Mouse (Mus musculus) cerebellum, adult 11-12 months (tissue): ENCODE results near the gene Rassf4.

ENCODE experiments used
- DNase-seq: peaks from one replicate; pipeline ENCODE4 v3.0.0; 2022

Gene Rassf4

DNA sequence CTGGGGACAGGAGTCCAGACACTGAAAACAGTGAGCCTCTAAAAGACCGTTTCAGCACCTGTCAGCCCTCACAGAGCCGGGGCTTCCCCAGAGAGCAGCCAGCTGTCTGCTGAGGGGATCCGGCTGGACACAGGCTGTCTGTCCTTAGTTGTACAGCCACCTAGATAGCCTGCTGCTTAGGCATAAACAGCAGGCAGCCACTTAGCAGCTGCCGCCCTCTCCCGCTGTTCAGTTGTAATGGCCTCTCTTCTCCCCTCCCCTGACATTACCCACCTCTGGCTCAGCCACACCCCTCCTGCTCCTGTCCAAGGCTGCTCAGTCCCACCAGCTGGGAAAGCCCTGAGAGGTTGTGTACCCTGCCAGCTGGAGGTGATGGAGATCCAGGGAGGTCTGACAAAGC, 2.7 kb downstream of the Rassf4 start:
- DNase-seq: no peak

DNA sequence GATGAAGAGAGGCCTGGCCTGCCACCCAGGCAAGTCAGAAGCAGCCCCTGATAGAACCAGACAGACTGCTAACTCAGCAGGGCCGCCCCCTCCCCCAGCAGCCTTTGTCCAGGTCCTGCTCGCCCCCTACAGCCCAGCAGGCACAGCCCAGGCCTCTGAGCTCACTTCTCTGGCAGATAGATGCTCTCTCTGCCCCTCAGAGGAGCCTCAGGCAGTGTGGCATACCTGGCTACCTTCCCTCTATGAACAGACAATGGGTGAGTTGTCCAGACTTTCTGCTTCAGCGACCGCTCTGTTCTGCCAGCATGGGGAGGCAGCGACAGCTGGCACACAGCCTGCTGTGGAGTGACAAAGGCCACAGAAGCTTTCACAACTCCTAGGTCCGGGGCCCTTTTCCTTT, 3.6 kb downstream of the Rassf4 start:
- DNase-seq: no peak

DNA sequence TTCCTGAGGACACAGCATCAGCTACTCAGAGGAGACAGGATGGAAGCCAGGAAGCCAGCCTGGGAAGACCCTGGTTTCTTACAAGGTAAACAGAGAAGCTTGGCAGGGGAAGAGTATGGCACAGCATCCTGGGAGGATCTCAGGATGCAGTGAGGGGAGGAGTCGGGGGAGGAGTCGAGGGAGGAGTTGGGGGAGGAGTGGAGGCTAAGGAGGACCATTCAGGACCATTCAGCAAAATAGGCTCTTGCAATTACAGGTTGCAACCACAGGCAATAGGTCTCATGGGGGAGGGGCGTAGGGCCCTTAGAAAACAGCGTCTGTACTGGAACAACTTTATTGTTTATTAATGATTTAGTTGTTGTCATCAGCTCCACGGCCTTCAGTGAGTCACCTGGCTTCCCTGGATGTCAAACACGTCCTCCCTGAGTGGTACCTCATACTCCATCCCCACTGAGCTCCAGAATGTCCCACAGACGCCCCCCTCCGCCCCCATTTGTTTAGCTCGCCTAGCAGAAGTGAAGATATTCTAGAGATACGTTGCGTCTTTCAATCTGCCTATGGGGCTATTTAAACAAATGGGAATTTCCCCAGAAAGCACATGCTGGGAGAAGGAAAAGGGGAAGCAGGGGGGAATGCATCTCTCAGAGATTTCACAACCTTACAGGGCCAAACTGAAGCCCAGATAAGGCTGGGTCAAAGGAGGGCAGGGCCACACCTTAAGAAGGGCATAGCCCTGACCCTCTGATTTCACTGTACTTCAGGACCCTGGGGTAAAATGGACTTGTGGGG, 4.9 kb downstream of the Rassf4 start:
- DNase-seq: no peak

DNA sequence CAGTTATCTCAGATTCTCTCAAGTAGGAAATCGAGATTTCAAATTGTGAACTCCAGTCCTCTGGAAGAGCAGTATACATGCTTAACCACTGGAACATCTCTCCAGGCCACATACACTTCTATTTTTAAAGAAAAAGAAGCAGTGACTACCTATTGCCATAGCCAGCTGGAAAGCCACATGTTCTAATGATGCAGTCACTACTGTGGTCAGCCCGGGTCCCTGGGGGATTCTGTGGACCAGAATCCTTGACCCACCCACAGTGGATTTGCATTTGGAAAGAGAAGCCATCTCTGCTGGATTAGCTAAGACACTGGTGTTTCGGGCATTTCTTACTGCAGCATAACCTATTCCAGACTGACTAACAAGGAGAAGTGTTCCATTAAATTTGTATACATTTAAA, 6.4 kb downstream of the Rassf4 start:
- no peak for DNase-seq

DNA sequence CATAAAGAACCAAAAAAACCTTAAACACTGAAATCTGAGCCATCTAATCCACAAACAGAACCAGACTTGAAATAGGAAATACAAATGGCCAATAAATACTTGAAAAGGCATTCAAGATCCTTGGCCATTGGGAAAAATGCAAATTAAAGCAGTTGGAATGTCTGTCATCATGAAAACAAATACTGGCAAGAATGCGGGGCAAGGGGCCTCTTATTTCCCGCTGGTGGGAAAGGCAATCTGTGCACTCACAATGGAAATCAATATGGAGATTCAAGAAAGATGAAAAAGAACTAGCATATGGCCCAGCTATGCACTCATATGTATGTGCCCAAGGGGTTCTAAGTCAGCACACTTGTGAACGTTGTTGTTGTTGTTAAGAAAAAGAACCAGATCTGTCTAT, 6.9 kb downstream of the Rassf4 start:
- no peak for DNase-seq

DNA sequence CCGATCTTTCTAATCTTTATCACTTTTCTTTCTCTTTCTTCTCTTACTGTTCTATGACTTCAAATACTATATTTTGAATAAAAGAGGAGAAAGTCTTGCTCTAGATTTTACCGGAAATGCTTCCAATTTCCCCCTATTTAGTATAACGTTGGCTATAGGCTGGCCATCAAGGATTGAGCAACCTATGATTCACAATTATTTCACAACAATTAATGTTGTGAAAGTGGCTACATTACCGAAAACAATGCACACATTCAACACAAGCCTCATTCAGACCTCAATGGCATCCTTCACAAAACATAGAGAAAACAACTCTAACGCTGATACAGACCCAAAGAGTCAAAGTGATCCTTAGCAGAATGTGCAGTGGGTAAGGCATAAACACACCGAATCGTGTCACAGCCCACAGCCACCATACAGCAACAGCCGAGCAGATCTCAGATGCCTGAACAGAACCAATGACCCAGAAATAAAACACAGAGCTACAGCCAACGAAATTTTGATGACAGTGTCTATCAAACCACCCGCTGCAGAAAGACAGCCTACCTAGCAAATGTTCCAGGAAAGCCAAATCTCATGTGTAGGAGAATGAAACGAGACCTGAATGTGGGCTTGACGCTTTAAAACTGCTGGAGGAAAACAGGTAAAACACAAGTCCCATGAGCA, 7.5 kb downstream of the Rassf4 start:
- DNase-seq: no peak

GRCm38 (mm10) chr6:116664830-116665229, 8.9 kb downstream of the Rassf4 start:
- DNase-seq: no peak

DNA sequence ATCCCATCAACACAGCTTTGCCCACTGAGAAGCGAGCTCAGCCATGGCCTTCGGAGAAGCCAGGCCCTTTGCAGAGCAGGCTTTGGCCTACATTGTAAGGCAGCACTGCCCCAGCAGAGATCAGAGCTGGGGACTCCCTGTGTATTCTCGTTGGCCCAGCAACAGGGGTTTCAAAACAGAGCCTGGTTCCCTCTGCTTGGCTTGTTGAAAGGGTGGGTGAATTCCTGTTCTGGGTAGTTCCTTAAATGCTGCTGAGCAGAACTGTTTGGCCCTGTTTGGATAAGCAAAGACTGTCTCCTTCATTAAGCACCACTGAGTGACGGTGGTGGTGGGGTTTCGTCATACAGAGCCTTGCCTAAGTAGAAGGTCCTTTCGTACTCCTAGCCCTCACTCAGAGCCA, 9.7 kb downstream of the Rassf4 start:
- no peak for DNase-seq

GRCm38 (mm10) chr6:116663364-116663763, 10.4 kb downstream of the Rassf4 start:
- DNase-seq: no peak

DNA sequence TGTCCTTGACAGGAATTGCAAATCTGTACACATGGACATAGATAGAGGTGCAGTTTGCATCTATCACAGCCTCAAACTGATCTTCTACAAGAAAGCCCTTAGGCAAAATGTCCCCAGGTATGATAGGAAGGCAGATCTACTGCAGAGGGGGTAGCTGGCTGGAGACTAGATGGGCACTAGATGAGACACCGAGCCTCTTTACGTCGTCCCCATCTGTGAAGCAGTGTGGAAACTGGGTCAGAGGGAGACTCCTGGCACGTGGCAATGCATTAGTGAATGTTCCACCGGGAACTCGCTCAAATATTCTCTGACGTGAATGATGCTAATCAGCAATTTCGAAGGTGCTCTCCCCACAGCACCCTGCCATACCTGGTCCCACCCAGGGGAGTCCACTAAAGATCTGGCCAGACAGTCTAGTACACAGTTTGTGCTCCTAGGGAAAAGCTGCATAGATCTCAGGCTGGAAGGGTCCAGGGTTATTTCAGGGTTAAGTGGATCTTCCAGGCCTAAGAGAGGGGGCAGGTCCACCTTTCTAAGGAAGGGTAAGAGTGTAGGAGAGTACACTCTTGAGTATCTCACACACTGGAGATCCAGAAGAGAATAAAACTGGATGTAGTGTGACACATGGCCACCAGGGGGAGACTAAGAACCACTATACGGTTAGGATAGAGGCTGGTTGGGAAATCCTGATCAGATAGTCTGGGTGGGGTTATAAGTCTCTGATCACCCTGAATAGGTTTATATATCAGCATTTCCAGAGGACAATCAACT, 19.9 kb downstream of the Rassf4 start:
- no peak for DNase-seq

- no peak for DNase-seq
Observed at GRCm38 (mm10) chr6:116653191-116653590, 20.6 kb downstream of the Rassf4 start.

DNA sequence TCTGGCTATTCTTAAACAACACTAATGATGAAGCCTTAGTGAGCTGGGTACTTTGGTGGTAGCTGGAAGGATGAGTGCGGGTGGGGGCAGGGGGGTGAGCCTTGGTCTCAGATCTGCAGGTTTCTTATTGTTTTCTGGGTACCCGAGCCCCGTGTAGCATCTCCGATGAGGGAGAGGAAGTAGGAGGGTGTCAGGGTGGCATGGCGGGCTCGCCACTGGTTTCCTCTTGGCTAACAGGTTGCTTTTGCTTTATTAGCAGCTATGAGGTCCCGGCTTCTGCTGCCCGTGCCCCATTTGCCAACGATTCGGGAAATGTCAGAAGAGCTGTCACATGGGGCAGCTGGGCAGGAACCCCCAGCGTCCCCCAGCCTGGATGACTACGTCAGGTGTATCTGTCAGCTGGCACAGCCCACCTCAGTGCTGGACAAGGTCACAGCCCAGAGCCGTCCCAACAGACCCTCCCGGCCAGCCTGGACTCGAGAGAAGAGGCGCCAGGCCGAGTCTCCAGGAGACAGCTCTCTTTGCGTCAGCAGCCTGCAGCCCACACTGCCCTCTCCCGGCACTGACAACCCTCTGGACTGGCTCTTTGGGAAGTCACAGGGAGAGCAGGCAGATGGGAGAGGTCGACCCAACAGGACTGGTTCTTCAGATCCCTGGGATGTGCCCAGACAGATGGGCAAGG, 22.2 kb downstream of the Rassf4 start:
- DNase-seq: no peak

GRCm38 (mm10) chr6:116650406-116650805, 23.3 kb downstream of the Rassf4 start, which contains the start of gene Depp1:
Gene Depp1 (plus strand): TSS chr6:116650609.
- no peak for DNase-seq

DNA sequence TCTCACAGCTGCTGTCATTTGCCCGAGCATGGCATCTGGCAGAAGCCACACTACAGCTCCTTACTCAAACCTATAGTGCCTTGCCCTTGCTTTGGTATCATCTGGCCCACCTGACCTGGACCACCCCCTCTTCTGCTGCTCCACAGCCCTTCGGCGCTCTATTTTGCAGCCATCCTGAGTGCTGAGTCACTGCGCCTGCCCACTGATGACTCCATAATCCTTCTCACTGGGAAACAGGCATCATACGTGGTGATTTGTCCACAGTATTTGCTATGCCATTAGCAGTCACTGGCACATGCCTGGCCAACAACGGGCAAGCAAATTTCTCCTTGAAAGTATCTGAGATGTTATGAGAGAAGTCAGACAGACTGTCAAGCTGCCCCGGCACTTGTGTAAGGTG, 23.9 kb downstream of the Rassf4 start:
- DNase-seq: no peak

- DNase-seq: peak; percentile 44
Observed at GRCm38 (mm10) chr6:116647763-116648162, 26.0 kb downstream of the Rassf4 start.

DNA sequence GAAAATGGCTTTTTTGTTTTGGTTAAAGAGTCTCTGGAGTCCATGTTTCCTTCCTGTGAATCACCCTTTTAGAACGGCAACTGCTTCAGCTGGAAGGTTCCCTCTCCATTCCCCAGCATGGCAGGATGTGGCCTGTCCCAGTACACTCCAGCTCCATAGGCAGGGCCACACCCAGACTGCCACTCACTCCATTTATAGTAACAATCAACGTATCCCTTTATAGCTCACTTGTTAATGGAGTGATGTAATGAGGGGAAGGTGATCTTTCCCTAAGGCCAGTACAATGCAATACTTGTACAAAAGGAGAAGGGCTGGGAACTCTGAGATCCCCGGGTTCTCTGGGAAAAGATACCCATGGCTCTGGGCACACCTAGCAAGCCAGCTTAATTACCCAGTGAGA, 29.4 kb downstream of the Rassf4 start:
- DNase-seq: no peak

- no peak for DNase-seq
Observed at GRCm38 (mm10) chr6:116643881-116644280, 29.9 kb downstream of the Rassf4 start.

DNA sequence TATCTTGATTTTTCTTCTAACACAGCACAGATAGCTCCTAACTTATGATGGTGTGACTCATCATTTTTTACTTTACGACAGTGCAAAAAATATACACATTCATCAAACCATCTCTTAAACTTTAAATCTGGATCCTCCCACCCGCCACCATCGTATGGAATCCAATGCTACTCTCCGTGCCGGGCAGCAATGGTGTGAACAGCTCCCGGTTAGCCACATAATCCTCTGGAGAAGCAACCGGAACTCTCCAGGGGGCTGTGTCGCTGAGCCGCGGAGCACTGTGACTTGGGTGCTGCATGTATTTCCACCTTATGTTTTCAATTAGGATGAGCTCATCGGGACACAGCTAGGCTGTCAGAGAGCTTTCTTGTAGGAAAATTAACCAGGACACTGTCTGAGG, 30.8 kb downstream of the Rassf4 start:
- no peak for DNase-seq

GRCm38 (mm10) chr6:116639663-116640062, 34.1 kb downstream of the Rassf4 start:
- no peak for DNase-seq

DNA sequence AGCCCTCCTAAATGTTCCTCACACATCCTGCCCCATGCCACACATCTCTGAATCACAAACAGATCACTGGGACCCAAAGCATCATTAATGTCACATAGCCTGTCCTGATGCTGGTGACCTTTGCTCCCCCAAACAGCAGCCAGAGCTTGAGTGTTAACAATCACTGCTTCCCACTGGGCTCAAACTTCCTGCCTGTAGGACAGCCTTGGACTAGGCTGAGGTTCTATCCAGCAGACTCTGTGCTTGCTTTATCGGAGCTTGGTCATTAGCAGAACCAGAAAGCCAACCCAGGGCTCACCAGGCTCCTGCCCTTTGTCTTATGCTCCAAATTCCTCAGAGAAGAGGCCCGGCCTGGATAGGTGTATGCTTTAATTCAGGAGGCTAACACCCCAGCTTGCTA, 34.9 kb downstream of the Rassf4 start:
- no peak for DNase-seq

GRCm38 (mm10) chr6:116637496-116637895, 36.3 kb downstream of the Rassf4 start:
- no peak for DNase-seq

DNA sequence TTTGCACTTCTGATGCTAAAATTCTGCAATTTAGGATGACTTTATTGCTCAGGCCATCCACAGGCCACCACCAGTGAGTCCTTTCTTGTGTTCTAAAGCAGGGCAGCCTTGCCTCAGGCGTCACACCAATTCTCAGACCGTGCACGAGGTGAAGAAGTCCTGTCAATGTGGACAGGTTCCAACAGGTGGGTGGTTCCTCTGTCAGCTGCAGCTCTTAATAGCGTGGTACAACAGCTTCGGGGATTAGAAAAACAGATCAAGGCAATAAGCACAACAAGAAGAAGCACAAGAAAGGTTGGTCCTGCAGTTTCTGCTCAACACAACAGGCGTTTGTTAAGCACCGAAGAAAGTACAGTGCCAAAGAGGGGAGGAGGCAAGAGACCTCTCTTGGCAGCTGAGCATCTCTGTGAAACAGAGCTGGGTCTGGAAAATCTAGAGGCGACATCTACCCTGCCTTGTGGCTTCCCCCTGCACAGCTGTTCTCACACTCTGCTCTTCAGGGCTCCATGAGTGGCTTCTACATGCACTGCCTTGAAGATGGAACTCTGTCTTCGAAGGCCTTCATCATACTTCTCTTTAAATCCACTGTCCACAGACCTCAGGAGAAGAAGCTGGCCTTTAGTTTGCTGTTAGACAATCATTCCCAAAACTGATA, 37.0 kb downstream of the Rassf4 start:
- no peak for DNase-seq
